Mouse (Mus musculus): ENCODE measurements at regions not wholly inside any gene's neighbourhood (a gene's known extent, or its start where the extent isn't known, plus 50 kb on each side); places are given as distances from the start of the nearest gene placed in this dataset.

GRCm38 (mm10) chr17:29775836-29776235, 59.0 kb upstream of the Ccdc167 start:
- no peak for ATAC-seq (replicated peaks; ENCODE audit: low read depth, poor library complexity, severe bottlenecking)

- ATAC-seq (replicated peaks; ENCODE audit: low read depth, poor library complexity, severe bottlenecking), result peak; percentile 67
Measured at GRCm38 (mm10) chr17:29773339-29773738, 56.5 kb upstream of the Ccdc167 start.

GRCm38 (mm10) chr17:29770914-29771313, 54.1 kb upstream of the Ccdc167 start:
- ATAC-seq (replicated peaks; ENCODE audit: low read depth, poor library complexity, severe bottlenecking), result no peak

GRCm38 (mm10) chr17:29769631-29770030, 52.8 kb upstream of the Ccdc167 start:
- no peak for ATAC-seq (replicated peaks; ENCODE audit: low read depth, poor library complexity, severe bottlenecking)

- peak; percentile 55 for ATAC-seq (replicated peaks; ENCODE audit: low read depth, poor library complexity, severe bottlenecking)
Measured at GRCm38 (mm10) chr17:29769143-29769542, 52.3 kb upstream of the Ccdc167 start.

- no peak; the same call in 1 of the 2 replicates for ATAC-seq (replicated peaks; ENCODE audit: low read depth, poor library complexity, severe bottlenecking)
Measured at GRCm38 (mm10) chr17:29768642-29769041, 51.8 kb upstream of the Ccdc167 start.
